Mouse (Mus musculus) E14TG2a.4 (cell line): Measurements from ENCODE around the gene Tcp11.

ENCODE experiments used
- CTCF ChIP-seq: conservative IDR thresholded peaks from 2 replicates; pipeline ENCODE4 v1.5.1; 2014; ENCODE audit warnings: low read length
- NANOG ChIP-seq: IDR thresholded peaks from 2 replicates; pipeline ENCODE4 v1.6.1; 2014; ENCODE audit warnings: borderline replicate concordance, low read length, mixed read lengths

DNA sequence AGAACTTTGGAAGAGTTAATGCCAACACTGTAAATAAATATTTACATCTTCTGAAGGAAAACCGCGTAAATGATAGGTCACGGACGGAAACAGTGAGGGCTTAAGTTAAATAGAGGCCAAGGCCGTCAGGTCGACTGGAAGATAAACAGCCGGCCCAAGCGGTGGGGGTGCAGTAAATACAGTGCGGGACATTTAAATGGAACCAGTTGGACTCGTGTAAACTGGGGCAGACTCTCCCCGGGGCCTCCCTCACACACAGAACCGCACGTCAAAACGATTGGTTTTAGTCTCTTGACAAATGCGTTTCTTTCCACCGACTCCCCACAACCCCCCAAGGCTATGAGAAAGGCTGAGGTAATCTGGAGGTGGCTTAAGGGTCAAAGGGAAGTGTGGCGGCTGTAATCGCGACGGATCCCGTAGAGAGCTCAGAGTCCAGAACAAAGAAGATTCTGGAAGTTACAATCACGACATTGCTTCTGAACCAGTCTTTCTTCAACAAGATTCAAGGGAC is 4.0 kb upstream of the Tcp11 start:
- TF ChIP-seq CTCF (no peak), NANOG (no peak)
